Mouse (Mus musculus): ENCODE data around the gene D5Ertd579e.

DNA sequence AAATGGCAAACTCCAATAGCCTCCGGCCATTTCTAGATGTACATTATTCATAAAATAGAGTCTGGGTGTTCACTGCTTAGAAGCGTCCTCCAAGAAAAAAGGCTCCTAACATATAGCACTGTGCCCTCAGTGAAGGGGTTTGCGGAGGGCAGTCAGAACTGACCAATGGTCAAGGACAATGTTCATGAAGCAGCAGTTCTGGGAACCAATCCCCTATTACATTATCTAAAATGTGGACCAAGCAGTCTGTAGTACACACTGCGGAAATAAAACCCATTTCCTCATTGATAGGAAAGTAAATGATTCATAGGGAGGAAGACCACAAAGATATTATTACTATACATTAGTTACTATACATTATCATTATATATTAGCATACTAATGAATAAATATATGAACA lies 135.3 kb downstream of the D5Ertd579e start:
- TF ChIP-seq CTCF (IDR thresholded peaks at IDR 0.05; ENCODE audit: insufficient read depth, low read depth, low read length), result no peak
- TF ChIP-seq POLR2A (IDR thresholded peaks at IDR 0.05; ENCODE audit: insufficient read depth, low read depth, low read length), result no peak
